Mouse (Mus musculus) lung, postnatal 0 days (tissue): ENCODE measurements around the gene Tmem132c.

Source experiments
- CTCF ChIP-seq: IDR thresholded peaks from 2 replicates; pipeline ENCODE4 v1.5.1; 2016; ENCODE audit warnings: antibody characterized with exemption, mild to moderate bottlenecking
- EP300 ChIP-seq: IDR thresholded peaks from 2 replicates; pipeline ENCODE4 v1.6.1; 2016; ENCODE audit warnings: antibody characterized with exemption, mild to moderate bottlenecking, control low read depth

- peak; percentile 84 for TF ChIP-seq CTCF
- no peak for TF ChIP-seq EP300
Measured at GRCm38 (mm10) chr5:127481416-127481815, 239.8 kb downstream of the Tmem132c start.
